Mouse (Mus musculus): ENCODE data around the gene Jtb. TPM values are rescaled to one million over a fixed set of nuclear protein-coding genes. Genes with fewer than 3 reads are reported as not detected.

Gene Jtb
- polyA plus RNA-seq, 1 experiment = 39.9 TPM

DNA sequence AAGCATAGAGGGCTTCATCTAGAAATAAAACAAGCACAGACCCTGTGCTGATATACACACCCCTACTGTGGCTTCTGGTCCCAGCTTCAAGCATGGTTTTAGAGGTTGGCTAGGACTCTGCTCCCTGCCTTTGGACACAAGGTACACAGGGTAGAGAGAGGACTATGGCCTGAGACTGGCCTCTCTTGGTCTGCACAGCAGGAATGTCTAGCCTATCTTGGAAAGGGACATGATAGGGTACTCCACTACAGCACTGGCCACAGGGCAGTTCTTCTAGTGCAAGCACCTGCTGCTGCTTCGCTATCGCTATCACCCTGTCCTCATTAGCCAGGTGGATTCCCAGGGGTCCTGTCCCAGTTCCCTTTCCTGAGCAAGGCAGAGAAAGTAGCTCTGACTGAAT lies 9.9 kb downstream of the Jtb start:
- Histone ChIP-seq H3K36me3 (ENCODE audit: control insufficient read depth, insufficient read depth) (no peaks in the 10 kb centered on the region), H3K4me2 (ENCODE audit: low read depth) (no peak overlapping the region), H3K79me2 (ENCODE audit: control insufficient read depth, insufficient read depth) (no peaks in the 10 kb centered on the region), H3ac (ENCODE audit: control insufficient read depth, insufficient read length) (no peak overlapping the region), H3K27me3 (ENCODE audit: control insufficient read depth, insufficient read depth, insufficient read length) (no peaks in the 10 kb centered on the region), H3K4me3 (no peak overlapping the region)
- TF ChIP-seq TCF3 (IDR thresholded peaks at IDR 0.05; ENCODE audit: insufficient read length, low read depth) (no peak), MYOG (IDR thresholded peaks at IDR 0.05; ENCODE audit: control insufficient read depth in 1 of 3, insufficient read depth in 1 of 3, insufficient read length in 2 of 3, low read depth in 2 of 3) (no peak), SRF (IDR thresholded peaks at IDR 0.05; ENCODE audit: control insufficient read depth, insufficient read length, low read depth) (no peak), REST (IDR thresholded peaks at IDR 0.05; ENCODE audit: insufficient read depth, insufficient read length) (no peak), POLR2A (IDR thresholded peaks at IDR 0.05; ENCODE audit: insufficient read length, low read depth) (no peak), POLR2AphosphoS2 (IDR thresholded peaks at IDR 0.05; ENCODE audit: insufficient read length, low read depth) (no peak), TCF12 (IDR thresholded peaks at IDR 0.05; ENCODE audit: insufficient read depth, poor library complexity, severe bottlenecking) (no peak)

DNA sequence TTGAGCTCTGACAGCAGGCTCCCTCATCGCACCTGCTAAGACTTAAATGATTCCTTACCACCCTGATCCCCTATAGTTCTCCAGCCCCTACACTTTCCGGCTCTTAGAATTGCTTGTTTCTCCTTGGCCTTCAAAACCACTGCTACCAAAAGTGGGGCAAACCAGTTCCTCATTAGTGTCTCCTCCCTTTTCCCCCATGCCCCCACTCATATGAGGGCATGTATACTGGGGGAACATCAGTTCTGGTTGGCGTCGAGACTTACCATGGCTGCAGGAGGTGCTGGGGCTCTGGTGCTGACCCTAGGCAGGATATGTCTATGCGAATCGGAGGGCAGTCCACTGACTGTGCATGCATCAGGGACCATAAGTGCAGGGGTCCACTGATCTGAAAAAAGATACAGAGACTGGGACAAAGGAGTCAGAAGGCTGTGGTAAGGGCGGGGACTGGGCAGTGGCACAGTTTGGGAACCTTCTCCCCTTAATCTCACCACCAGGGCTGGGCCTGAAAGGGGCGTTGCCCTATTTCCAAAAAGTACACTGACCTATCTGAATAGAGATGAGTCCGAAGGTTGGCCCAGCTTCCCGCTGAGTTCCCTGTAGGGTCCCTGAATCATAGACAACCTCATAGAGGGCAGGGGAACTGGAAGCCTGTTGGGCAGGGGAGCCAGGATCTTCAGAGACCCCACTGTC lies 10.4 kb downstream of the Jtb start:
- no peaks in the 10 kb centered on the region for H3K27me3 ChIP-seq (ENCODE audit: control insufficient read depth, insufficient read depth, insufficient read length)
- no peak overlapping the region for H3K4me2 ChIP-seq (ENCODE audit: low read depth)
- no peak overlapping the region for H3K4me3 ChIP-seq
- TF ChIP-seq MYOD1 (IDR thresholded peaks at IDR 0.05; ENCODE audit: control insufficient read depth in 1 of 3, insufficient read length in 2 of 3, low read depth in 2 of 3) (no peak), MAX (IDR thresholded peaks at IDR 0.05; ENCODE audit: low read depth) (no peak), POLR2AphosphoS2 (IDR thresholded peaks at IDR 0.05; ENCODE audit: insufficient read length, low read depth) (no peak), REST (IDR thresholded peaks at IDR 0.05; ENCODE audit: insufficient read depth, insufficient read length) (no peak), POLR2A (IDR thresholded peaks at IDR 0.05; ENCODE audit: insufficient read length, low read depth) (no peak), MYOG (IDR thresholded peaks at IDR 0.05; ENCODE audit: control insufficient read depth in 1 of 3, insufficient read depth in 1 of 3, insufficient read length in 2 of 3, low read depth in 2 of 3) (no peak), CEBPB (IDR thresholded peaks at IDR 0.05; ENCODE audit: insufficient read depth, poor library complexity, severe bottlenecking) (no peak)
- H3ac ChIP-seq (ENCODE audit: control insufficient read depth, insufficient read length) = no peak overlapping the region
- H3K79me2 ChIP-seq (ENCODE audit: control insufficient read depth, insufficient read depth) = no peaks in the 10 kb centered on the region
- no peaks in the 10 kb centered on the region for H3K36me3 ChIP-seq (ENCODE audit: control insufficient read depth, insufficient read depth)

DNA sequence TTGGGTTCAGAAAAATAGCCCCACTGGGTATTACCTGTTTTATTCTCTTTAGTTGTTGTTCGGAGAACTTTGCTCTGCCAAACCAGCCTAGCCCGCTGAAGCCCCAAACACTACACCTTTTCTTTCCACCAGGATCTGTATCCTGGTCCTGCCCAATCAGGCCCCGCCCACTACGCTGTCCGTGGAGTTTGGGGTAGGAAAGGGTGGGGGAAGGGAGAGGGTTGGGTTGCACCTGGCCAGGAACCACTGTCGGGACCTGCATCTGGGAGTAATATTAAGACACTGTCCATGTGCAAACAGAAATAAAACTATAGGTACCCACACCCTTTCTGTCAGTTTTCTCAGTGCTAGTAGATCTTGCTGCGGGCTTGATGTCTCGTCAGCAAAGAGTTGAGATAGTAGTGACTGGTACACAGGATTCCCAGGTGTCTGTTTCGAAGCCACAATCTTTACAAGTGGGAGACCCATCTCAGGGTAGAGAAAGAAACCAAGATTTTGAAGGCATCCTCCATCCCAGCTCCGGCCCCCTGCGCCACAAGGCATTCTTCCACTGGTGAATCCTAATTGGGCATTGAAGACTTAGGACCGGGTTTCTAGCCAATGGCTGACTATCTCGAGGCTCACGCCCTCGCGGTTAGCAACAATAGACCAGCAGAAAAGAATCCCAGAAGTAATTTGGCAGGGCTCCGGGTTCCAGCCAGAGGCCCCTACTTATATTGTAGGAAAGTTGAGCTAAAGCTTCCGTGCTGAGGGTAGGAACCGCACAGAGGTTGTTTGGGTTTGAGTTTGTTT lies 11.8 kb downstream of the Jtb start, which contains the start of gene Creb3l4:
TSS of gene Creb3l4 (minus strand) at position 529 of the 792 bp plus-strand sequence.
- Histone ChIP-seq H3K4me2 (ENCODE audit: low read depth) (no peak within 1 kb of the TSS), H3K4me3 (no peak within 1 kb of the TSS), H3ac (ENCODE audit: control insufficient read depth, insufficient read length) (no peak within 1 kb of the TSS), H3K36me3 (ENCODE audit: control insufficient read depth, insufficient read depth) (no peaks in the 10 kb centered on the region), H3K79me2 (ENCODE audit: control insufficient read depth, insufficient read depth) (peaks cover 1% of the 10 kb centered on the region), H3K27me3 (ENCODE audit: control insufficient read depth, insufficient read depth, insufficient read length) (no peaks in the 10 kb centered on the region)
- TF ChIP-seq USF1 (IDR thresholded peaks at IDR 0.05; ENCODE audit: low read depth) (no peak), REST (IDR thresholded peaks at IDR 0.05; ENCODE audit: insufficient read depth, insufficient read length) (no peak), MYOG (IDR thresholded peaks at IDR 0.05; ENCODE audit: control insufficient read depth in 1 of 3, insufficient read depth in 1 of 3, insufficient read length in 2 of 3, low read depth in 2 of 3) (no peak), TCF3 (IDR thresholded peaks at IDR 0.05; ENCODE audit: insufficient read length, low read depth) (no peak), POLR2AphosphoS2 (IDR thresholded peaks at IDR 0.05; ENCODE audit: insufficient read length, low read depth) (no peak)

DNA sequence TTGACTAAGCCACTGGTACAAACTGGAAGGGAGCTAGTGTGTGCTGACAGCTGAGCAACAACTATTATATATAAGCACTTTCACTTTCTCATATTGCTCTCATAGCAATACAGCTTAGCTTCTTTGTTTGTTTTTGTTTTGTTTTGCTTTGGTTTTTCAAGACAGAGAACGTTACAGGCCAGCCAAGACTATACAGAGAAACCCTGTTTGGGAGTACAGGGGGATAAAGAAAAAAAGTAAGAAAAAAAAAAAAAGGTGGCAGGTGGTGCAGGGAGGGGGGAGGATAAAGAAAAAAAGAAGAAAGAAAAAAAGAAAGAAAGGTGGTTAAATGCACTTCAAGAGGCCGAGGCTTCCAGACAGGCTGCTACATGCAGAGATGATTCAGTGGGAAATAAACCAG lies 14.0 kb downstream of the Jtb start:
- Histone ChIP-seq H3K27me3 (ENCODE audit: control insufficient read depth, insufficient read depth, insufficient read length) (no peaks in the 10 kb centered on the region), H3K36me3 (ENCODE audit: control insufficient read depth, insufficient read depth) (peaks cover 6% of the 10 kb centered on the region), H3K79me2 (ENCODE audit: control insufficient read depth, insufficient read depth) (peaks cover 13% of the 10 kb centered on the region), H3K4me3 (no peak overlapping the region), H3ac (ENCODE audit: control insufficient read depth, insufficient read length) (no peak overlapping the region), H3K4me2 (ENCODE audit: low read depth) (peak overlapping the region; percentile 46)
- TF ChIP-seq MYOG (IDR thresholded peaks at IDR 0.05; ENCODE audit: control insufficient read depth in 1 of 3, insufficient read depth in 1 of 3, insufficient read length in 2 of 3, low read depth in 2 of 3) (no peak), TCF3 (IDR thresholded peaks at IDR 0.05; ENCODE audit: insufficient read length, low read depth) (no peak), POLR2AphosphoS2 (IDR thresholded peaks at IDR 0.05; ENCODE audit: insufficient read length, low read depth) (no peak), REST (IDR thresholded peaks at IDR 0.05; ENCODE audit: insufficient read depth, insufficient read length) (no peak), MYOD1 (IDR thresholded peaks at IDR 0.05; ENCODE audit: control insufficient read depth in 1 of 3, insufficient read length in 2 of 3, low read depth in 2 of 3) (no peak), POLR2A (IDR thresholded peaks at IDR 0.05; ENCODE audit: insufficient read length, low read depth) (no peak), MAX (IDR thresholded peaks at IDR 0.05; ENCODE audit: low read depth) (no peak), CEBPB (IDR thresholded peaks at IDR 0.05; ENCODE audit: insufficient read depth, poor library complexity, severe bottlenecking) (no peak), SRF (IDR thresholded peaks at IDR 0.05; ENCODE audit: control insufficient read depth, insufficient read length, low read depth) (no peak), TCF12 (IDR thresholded peaks at IDR 0.05; ENCODE audit: insufficient read depth, poor library complexity, severe bottlenecking) (no peak), USF1 (IDR thresholded peaks at IDR 0.05; ENCODE audit: low read depth) (no peak)

DNA sequence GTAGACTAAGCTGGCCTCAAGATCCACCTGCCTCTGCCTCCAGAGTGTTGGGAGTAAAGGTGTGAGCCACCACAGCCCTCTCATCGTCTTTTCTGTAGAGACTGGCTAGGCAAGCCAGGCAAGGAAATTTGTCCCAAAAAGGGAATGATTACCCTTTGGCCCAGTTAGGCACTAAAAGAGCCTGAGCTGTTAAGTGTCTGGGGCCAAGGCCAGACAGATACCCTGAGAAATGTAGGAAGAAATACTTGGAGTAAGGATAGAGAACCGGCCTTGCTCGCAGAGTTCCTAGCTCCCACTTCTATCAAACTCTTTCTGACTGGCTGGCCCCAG lies 16.2 kb downstream of the Jtb start:
- Histone ChIP-seq H3K4me3 (peak overlapping the region; percentile 85), H3K79me2 (ENCODE audit: control insufficient read depth, insufficient read depth) (peaks cover 13% of the 10 kb centered on the region), H3K4me2 (ENCODE audit: low read depth) (peak overlapping the region; percentile 79), H3K27me3 (ENCODE audit: control insufficient read depth, insufficient read depth, insufficient read length) (no peaks in the 10 kb centered on the region), H3K36me3 (ENCODE audit: control insufficient read depth, insufficient read depth) (peaks cover 9% of the 10 kb centered on the region), H3ac (ENCODE audit: control insufficient read depth, insufficient read length) (peak overlapping the region; percentile 7)
- TF ChIP-seq TCF3 (IDR thresholded peaks at IDR 0.05; ENCODE audit: insufficient read length, low read depth) (no peak), REST (IDR thresholded peaks at IDR 0.05; ENCODE audit: insufficient read depth, insufficient read length) (no peak), CEBPB (IDR thresholded peaks at IDR 0.05; ENCODE audit: insufficient read depth, poor library complexity, severe bottlenecking) (no peak), SRF (IDR thresholded peaks at IDR 0.05; ENCODE audit: control insufficient read depth, insufficient read length, low read depth) (no peak), E2F4 (IDR thresholded peaks at IDR 0.05; ENCODE audit: insufficient read depth) (no peak), MYOD1 (IDR thresholded peaks at IDR 0.05; ENCODE audit: control insufficient read depth in 1 of 3, insufficient read length in 2 of 3, low read depth in 2 of 3) (no peak), USF1 (IDR thresholded peaks at IDR 0.05; ENCODE audit: low read depth) (no peak), MAX (IDR thresholded peaks at IDR 0.05; ENCODE audit: low read depth) (no peak), MYOG (IDR thresholded peaks at IDR 0.05; ENCODE audit: control insufficient read depth in 1 of 3, insufficient read depth in 1 of 3, insufficient read length in 2 of 3, low read depth in 2 of 3) (no peak), POLR2A (IDR thresholded peaks at IDR 0.05; ENCODE audit: insufficient read length, low read depth) (no peak), TCF12 (IDR thresholded peaks at IDR 0.05; ENCODE audit: insufficient read depth, poor library complexity, severe bottlenecking) (no peak), POLR2AphosphoS2 (IDR thresholded peaks at IDR 0.05; ENCODE audit: insufficient read length, low read depth) (no peak)

Measured in myocyte (in vitro differentiated cells).